Mouse (Mus musculus): ENCODE results near the gene Tpcn2. TPM values are rescaled to one million over a fixed set of nuclear protein-coding genes. Genes with fewer than 3 reads are reported as not detected.

Tpcn2 gene
- polyA plus RNA-seq, 1 experiment, result 7.4 TPM

GRCm38 (mm10) chr7:145285476-145285875, 1.7 kb upstream of the Tpcn2 start:
- H3K27ac ChIP-seq (ENCODE audit: insufficient read depth, low read length), result no peak overlapping the region
- TF ChIP-seq POLR2A (IDR thresholded peaks at IDR 0.05; ENCODE audit: extremely low read depth, insufficient read depth, low read length) (no peak), CTCF (IDR thresholded peaks at IDR 0.05; ENCODE audit: extremely low read depth, insufficient read depth, low read length) (no peak)
- no peak overlapping the region for H3K4me3 ChIP-seq (ENCODE audit: insufficient read depth, low read length)
- peaks cover 1% of the 10 kb centered on the region; the same call in 1 of the 2 replicates for H3K4me1 ChIP-seq (ENCODE audit: control insufficient read depth, insufficient read depth, low read length)

- Histone ChIP-seq H3K4me1 (ENCODE audit: control insufficient read depth, insufficient read depth, low read length) (peaks cover 1% of the 10 kb centered on the region; the same call in 1 of the 2 replicates), H3K27ac (ENCODE audit: insufficient read depth, low read length) (no peak overlapping the region), H3K4me3 (ENCODE audit: insufficient read depth, low read length) (no peak overlapping the region)
- TF ChIP-seq CTCF (IDR thresholded peaks at IDR 0.05; ENCODE audit: extremely low read depth, insufficient read depth, low read length) (no peak), POLR2A (IDR thresholded peaks at IDR 0.05; ENCODE audit: extremely low read depth, insufficient read depth, low read length) (no peak)
Measured at GRCm38 (mm10) chr7:145284293-145284692, 482 bp upstream of the Tpcn2 start.

GRCm38 (mm10) chr7:145283041-145283440, 770 bp downstream of the Tpcn2 start:
- Histone ChIP-seq H3K4me3 (ENCODE audit: insufficient read depth, low read length) (peak overlapping the region; percentile 39; the same call in 1 of the 2 replicates), H3K4me1 (ENCODE audit: control insufficient read depth, insufficient read depth, low read length) (no peaks in the 10 kb centered on the region), H3K27ac (ENCODE audit: insufficient read depth, low read length) (no peak overlapping the region)
- TF ChIP-seq POLR2A (IDR thresholded peaks at IDR 0.05; ENCODE audit: extremely low read depth, insufficient read depth, low read length) (no peak), CTCF (IDR thresholded peaks at IDR 0.05; ENCODE audit: extremely low read depth, insufficient read depth, low read length) (no peak)

- TF ChIP-seq CTCF (IDR thresholded peaks at IDR 0.05; ENCODE audit: extremely low read depth, insufficient read depth, low read length), result no peak
- no peak for TF ChIP-seq POLR2A (IDR thresholded peaks at IDR 0.05; ENCODE audit: extremely low read depth, insufficient read depth, low read length)
- no peak overlapping the region for H3K27ac ChIP-seq (ENCODE audit: insufficient read depth, low read length)
Measured at GRCm38 (mm10) chr7:145281396-145281795, 2.4 kb downstream of the Tpcn2 start.

DNA sequence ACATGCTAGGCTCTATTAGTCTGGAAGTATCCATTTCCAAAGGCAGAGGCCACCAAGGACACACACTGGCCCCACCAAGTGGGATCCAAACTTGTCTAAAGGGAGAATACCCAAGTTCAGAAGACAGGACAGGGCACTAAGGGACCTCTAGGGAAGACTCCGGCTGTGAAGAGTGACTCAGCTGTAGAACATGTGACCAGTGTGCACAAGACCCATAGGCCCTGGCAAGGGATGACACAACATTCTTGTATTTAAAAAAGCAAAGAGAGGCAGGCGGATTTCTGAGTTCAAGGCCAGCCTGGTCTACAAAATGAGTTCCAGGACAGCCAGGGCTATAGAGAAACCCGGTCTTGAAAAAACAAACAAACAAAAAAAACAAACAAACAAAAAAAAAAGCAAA, 8.3 kb downstream of the Tpcn2 start:
- Histone ChIP-seq H3K27ac (ENCODE audit: insufficient read depth, low read length) (no peak overlapping the region), H3K4me1 (ENCODE audit: control insufficient read depth, insufficient read depth, low read length) (no peaks in the 10 kb centered on the region), H3K4me3 (ENCODE audit: insufficient read depth, low read length) (no peak overlapping the region)
- TF ChIP-seq CTCF (IDR thresholded peaks at IDR 0.05; ENCODE audit: extremely low read depth, insufficient read depth, low read length), result no peak
- TF ChIP-seq POLR2A (IDR thresholded peaks at IDR 0.05; ENCODE audit: extremely low read depth, insufficient read depth, low read length), result no peak

More at GRCm38 (mm10) chr7:145281396-145281795, 2.4 kb downstream of the Tpcn2 start:
- Histone ChIP-seq H3K4me1 (ENCODE audit: control insufficient read depth, insufficient read depth, low read length) (no peaks in the 10 kb centered on the region), H3K4me3 (ENCODE audit: insufficient read depth, low read length) (no peak overlapping the region)

- H3K27ac ChIP-seq (ENCODE audit: insufficient read depth, low read length), result no peak overlapping the region
- H3K4me1 ChIP-seq (ENCODE audit: control insufficient read depth, insufficient read depth, low read length), result no peaks in the 10 kb centered on the region
- no peak for TF ChIP-seq POLR2A (IDR thresholded peaks at IDR 0.05; ENCODE audit: extremely low read depth, insufficient read depth, low read length)
- no peak for TF ChIP-seq CTCF (IDR thresholded peaks at IDR 0.05; ENCODE audit: extremely low read depth, insufficient read depth, low read length)
- no peak overlapping the region for H3K4me3 ChIP-seq (ENCODE audit: insufficient read depth, low read length)
Measured at GRCm38 (mm10) chr7:145270955-145271354, 12.9 kb downstream of the Tpcn2 start.

DNA sequence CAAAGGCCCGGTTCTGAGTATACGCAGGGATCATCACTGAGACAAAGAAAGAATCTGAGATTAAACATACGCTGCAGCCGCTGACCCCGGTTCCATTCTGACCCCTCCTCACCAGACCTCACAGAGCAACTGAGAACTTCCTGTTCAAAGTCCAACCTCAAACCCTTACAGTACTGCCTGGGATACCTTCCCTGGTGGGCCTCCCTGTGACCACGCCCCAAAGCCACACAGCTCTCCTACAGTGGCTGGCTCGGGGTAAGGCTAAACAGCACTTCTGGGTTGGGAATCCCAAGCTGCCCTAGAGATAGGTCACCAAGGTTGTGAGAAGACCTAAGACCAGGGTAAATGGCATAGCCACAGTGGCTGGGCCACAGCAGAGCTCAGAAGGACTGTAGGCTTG, 14.9 kb downstream of the Tpcn2 start:
- Histone ChIP-seq H3K4me1 (ENCODE audit: control insufficient read depth, insufficient read depth, low read length) (no peaks in the 10 kb centered on the region), H3K4me3 (ENCODE audit: insufficient read depth, low read length) (no peak overlapping the region), H3K27ac (ENCODE audit: insufficient read depth, low read length) (no peak overlapping the region)
- TF ChIP-seq POLR2A (IDR thresholded peaks at IDR 0.05; ENCODE audit: extremely low read depth, insufficient read depth, low read length), result no peak
- TF ChIP-seq CTCF (IDR thresholded peaks at IDR 0.05; ENCODE audit: extremely low read depth, insufficient read depth, low read length), result no peak

- Histone ChIP-seq H3K4me1 (ENCODE audit: control insufficient read depth, insufficient read depth, low read length) (no peaks in the 10 kb centered on the region), H3K27ac (ENCODE audit: insufficient read depth, low read length) (no peak overlapping the region), H3K4me3 (ENCODE audit: insufficient read depth, low read length) (no peak overlapping the region)
- no peak for TF ChIP-seq POLR2A (IDR thresholded peaks at IDR 0.05; ENCODE audit: extremely low read depth, insufficient read depth, low read length)
- TF ChIP-seq CTCF (IDR thresholded peaks at IDR 0.05; ENCODE audit: extremely low read depth, insufficient read depth, low read length), result no peak
Measured at GRCm38 (mm10) chr7:145266011-145266410, 17.8 kb downstream of the Tpcn2 start.

- TF ChIP-seq POLR2A (IDR thresholded peaks at IDR 0.05; ENCODE audit: extremely low read depth, insufficient read depth, low read length) (no peak), CTCF (IDR thresholded peaks at IDR 0.05; ENCODE audit: extremely low read depth, insufficient read depth, low read length) (no peak)
- no peak overlapping the region for H3K4me3 ChIP-seq (ENCODE audit: insufficient read depth, low read length)
- no peaks in the 10 kb centered on the region for H3K4me1 ChIP-seq (ENCODE audit: control insufficient read depth, insufficient read depth, low read length)
- H3K27ac ChIP-seq (ENCODE audit: insufficient read depth, low read length), result no peak overlapping the region
Measured at GRCm38 (mm10) chr7:145264202-145264601, 19.6 kb downstream of the Tpcn2 start.

GRCm38 (mm10) chr7:145256092-145256491, 27.7 kb downstream of the Tpcn2 start:
- no peak overlapping the region for H3K27ac ChIP-seq (ENCODE audit: insufficient read depth, low read length)
- no peak overlapping the region for H3K4me3 ChIP-seq (ENCODE audit: insufficient read depth, low read length)
- H3K4me1 ChIP-seq (ENCODE audit: control insufficient read depth, insufficient read depth, low read length), result no peaks in the 10 kb centered on the region
- no peak for TF ChIP-seq POLR2A (IDR thresholded peaks at IDR 0.05; ENCODE audit: extremely low read depth, insufficient read depth, low read length)
